Mouse (Mus musculus): ENCODE data around the gene Cyp2b10.
"Not testable (repeated sequence)": the region's sequence is repeated elsewhere in the genome, so short reads cannot be mapped to it uniquely, and the experiment has no call there.

Cyp2b10 gene

DNA sequence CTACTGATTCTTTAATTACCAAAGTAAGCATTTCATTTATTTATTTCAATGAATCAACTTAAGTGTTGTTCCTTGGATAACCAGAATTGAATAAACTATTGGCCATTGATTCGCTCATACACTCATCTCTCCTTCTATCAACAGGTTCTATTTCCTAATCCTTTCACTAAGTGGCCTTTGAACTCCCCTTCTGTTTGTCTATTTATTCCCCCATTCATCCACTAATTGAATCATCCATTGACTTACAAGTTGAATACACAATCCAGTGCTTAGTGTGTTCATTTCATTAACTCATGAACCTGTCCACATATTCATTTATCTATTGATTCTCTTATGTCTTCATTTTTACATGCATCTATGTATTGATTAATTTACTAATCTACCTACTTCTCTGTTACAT, 18.7 kb downstream of the Cyp2b10 start:
- DNase-seq: no peak

DNA sequence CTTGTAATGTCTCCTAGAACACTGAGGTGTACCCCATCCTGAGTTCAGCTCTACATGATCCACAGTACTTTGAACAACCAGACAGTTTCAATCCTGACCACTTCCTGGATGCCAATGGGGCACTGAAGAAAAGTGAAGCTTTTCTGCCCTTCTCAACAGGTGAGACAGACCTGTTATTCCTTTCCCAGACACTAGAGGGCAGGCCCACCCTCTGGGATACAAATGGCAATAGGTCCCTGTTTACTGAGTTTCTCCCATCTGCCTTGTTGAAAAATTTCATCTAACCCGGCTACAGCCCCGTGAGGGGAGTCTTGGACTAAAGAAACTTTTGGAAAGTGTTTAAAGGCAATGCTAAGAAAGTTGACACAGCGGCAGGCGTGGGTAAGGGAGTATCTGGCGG, 19.9 kb downstream of the Cyp2b10 start:
- DNase-seq: not testable (repeated sequence)

DNA sequence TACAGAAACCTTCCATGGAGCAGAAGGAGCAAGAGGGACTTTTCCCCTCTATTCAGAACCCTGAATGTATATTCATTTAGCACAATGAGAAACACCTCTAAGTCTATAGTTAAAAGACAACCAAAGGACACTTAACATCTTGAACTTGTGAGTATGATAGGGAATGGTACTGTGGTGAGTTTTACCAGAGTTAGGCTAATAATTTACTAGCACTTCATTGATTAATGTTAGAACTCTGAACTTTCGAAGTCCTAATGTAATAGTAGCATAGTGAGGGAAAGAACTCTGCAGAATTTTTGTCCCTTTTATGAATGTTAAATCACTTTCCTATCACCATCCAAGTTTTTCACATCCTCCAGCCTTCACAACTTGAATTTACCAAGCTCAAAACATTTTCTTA, 22.0 kb downstream of the Cyp2b10 start:
- DNase-seq: no peak

DNA sequence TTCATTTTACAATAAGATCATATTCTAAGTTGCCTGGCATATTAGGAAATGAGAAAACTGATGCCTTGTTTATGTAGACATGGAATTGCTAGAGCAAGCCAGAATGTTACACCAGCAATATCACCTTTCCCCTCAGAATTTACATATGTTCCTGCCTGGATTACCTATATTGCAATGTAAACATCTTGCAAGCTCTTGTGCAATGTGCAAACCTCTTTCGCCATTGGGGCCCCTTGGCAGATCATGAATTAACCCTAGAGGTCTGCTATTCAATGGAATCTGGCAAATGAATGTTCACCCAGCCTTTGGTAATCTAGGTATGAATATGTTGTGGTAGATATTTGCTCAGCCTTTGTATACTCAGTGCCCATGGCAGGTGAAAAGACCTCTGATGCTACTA, 47.9 kb downstream of the Cyp2b10 start:
- DNase-seq: no peak

Measured in lung, postnatal 14 days (tissue).